Mouse (Mus musculus): ENCODE measurements around the gene Kif13a. TPM values are rescaled to one million over a fixed set of nuclear protein-coding genes. Genes with fewer than 3 reads are reported as not detected.

Kif13a gene
- polyA plus RNA-seq, 1 experiment from 2014 or later, result 22.0 TPM

DNA sequence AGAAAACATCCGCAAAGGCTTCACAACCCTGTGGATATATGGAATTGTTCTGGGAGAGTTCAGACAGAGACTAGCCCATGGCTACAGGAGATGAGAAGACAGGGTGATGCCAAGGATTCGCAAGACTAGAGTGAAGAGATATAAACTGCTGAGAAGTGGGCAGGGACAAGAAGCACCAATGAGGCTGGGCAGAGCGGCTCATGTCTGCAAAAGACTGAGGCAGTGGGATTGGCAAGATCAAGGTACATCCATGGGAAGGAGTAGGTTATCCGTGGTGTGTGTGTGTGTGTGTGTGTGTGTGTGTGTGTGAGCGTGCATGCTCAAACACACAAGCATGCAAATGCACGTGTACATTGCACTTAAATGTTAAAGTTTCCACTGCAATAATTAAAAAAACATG, 49.4 kb downstream of the Kif13a start:
- H3K4me2 ChIP-seq (replicated peaks), result no peak overlapping the region
- H3K27me3 ChIP-seq, result no peaks in the 10 kb centered on the region
- H3K9me3 ChIP-seq, result no peaks in the 10 kb centered on the region
- 94% methylated on average over 6 of the region's 6 CpGs for WGBS
- no peak overlapping the region for H3K4me3 ChIP-seq
- no peak for ATAC-seq (ENCODE audit: low FRiP score, low read depth)
- H3K9ac ChIP-seq (replicated peaks), result no peak overlapping the region
- H3K36me3 ChIP-seq, result no peaks in the 10 kb centered on the region
- H3K27ac ChIP-seq (replicated peaks), result no peak overlapping the region
- no peaks in the 10 kb centered on the region for H3K4me1 ChIP-seq

DNA sequence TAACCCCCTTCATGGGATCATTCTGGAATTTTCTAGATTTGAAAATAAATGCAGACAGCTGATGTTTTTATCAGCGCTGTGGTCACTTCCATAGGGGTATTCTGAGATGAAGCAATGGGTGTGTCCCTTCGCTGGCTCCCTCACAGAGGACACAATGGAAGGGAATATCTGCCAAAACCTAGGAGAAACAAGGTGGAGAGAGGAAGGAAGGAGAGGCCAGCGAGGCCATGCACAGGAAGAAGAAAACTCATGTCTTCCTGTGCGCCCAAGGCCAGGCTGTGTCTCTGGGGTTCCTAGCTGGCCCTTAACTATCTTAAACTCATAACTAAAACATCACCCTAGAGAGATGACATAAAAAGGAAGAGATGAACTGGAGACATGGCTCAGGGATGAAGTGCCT, 52.6 kb downstream of the Kif13a start:
- WGBS, result 91% methylated on average over 4 of the region's 4 CpGs
- no peaks in the 10 kb centered on the region for H3K36me3 ChIP-seq
- H3K9ac ChIP-seq (replicated peaks), result no peak overlapping the region
- H3K27ac ChIP-seq (replicated peaks), result no peak overlapping the region
- ATAC-seq (ENCODE audit: low FRiP score, low read depth), result no peak
- peaks cover 14% of the 10 kb centered on the region for H3K4me1 ChIP-seq
- H3K27me3 ChIP-seq, result no peaks in the 10 kb centered on the region
- H3K4me3 ChIP-seq, result no peak overlapping the region
- H3K9me3 ChIP-seq, result no peaks in the 10 kb centered on the region
- H3K4me2 ChIP-seq (replicated peaks), result no peak overlapping the region

DNA sequence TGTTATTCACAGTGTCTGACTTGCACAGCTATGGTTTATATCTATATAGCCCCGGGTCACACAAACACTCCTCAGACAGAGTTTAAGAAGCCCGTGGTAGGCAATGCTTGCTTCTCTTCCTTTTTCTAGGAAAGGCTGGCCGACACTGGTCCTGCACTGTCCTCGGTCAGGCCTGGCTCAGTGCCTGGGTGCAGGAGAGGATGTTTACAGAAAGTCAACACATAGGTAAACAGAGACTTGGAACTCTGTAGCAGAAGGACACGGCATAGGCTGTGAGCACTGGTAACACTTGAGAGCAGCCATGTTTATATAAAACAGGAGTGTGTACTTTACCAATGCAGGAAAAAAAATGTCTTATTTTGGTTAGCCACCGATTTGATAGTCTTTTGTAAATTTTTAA, 54.3 kb downstream of the Kif13a start:
- no peak for ATAC-seq (ENCODE audit: low FRiP score, low read depth)
- H3K4me2 ChIP-seq (replicated peaks), result no peak overlapping the region
- WGBS, result 80% methylated on average over 6 of the region's 6 CpGs

DNA sequence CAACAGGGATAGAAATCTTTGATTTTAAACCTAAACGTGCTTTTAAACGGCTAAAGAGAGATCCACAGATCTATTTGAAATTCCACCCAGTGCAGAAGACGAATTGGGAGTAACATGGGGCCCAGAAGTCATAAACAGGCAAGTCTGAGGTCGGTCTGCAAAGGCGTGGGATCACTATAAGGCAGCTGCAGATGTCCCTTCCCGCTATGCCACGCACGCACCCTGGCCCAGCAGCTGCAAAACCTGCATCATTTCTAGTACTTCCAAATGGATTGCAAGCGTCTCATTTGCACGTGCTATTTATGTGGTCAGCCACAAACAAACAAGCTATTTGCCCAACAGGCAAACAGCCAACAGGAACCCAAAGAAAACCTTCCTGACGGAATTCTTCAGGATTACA, 56.9 kb downstream of the Kif13a start:
- 93% methylated on average over 11 of the region's 11 CpGs for WGBS
- Histone ChIP-seq H3K9me3 (no peaks in the 10 kb centered on the region), H3K27me3 (no peaks in the 10 kb centered on the region), H3K27ac (replicated peaks) (no peak overlapping the region), H3K9ac (replicated peaks) (no peak overlapping the region), H3K4me2 (replicated peaks) (no peak overlapping the region), H3K4me1 (peaks cover 25% of the 10 kb centered on the region), H3K4me3 (no peak overlapping the region), H3K36me3 (no peaks in the 10 kb centered on the region)
- ATAC-seq (ENCODE audit: low FRiP score, low read depth), result no peak

More for the DNA sequence above, 54.3 kb downstream of the Kif13a start:
- Histone ChIP-seq H3K27me3 (no peaks in the 10 kb centered on the region), H3K36me3 (no peaks in the 10 kb centered on the region), H3K4me1 (peaks cover 25% of the 10 kb centered on the region), H3K27ac (replicated peaks) (no peak overlapping the region), H3K9ac (replicated peaks) (no peak overlapping the region), H3K9me3 (no peaks in the 10 kb centered on the region), H3K4me3 (no peak overlapping the region)

DNA sequence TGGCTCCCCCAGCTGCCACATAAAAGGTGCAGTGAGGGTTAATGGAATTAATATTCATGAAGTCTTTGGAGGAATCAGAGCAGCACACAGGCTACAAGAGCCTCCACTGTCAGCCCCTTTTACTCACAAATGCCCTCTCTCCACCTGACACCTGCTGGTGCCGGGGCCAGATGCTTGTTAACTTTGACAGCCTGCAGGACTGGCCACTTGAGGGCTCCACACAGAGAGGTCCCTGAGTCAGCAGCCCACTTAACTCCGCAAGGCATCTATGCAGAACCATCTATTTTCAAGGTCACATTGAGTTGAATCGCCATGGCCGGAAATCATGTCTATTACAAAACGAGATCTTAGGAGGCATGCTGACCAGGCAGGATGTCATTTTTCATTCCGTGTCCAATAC, 57.5 kb downstream of the Kif13a start:
- peak; percentile 68 for ATAC-seq (ENCODE audit: low FRiP score, low read depth)

DNA sequence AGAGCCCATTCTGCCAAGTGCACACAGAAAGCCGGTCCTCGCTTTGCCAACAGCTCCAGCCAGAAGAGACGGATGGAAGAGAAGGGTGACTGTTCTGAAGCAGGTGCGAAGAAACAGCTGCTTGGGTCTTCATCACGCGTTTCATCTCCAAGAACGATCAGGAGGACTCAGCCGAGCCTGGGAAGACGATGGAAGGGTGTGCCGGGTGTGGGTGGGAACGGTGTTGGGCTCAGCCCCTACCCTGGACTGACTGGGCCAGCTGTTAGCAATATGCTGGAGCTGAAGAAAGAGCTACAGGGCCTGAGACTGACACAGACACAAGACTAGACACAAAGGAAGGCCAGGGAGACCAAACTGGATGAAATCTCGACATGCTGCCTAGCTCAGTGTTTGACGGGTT, 60.2 kb downstream of the Kif13a start:
- 94% methylated on average over 13 of the region's 13 CpGs for WGBS
- no peak for ATAC-seq (ENCODE audit: low FRiP score, low read depth)

More for the DNA sequence above, 57.5 kb downstream of the Kif13a start:
- H3K4me2 ChIP-seq (replicated peaks), result no peak overlapping the region
- peak overlapping the region; percentile 58 for H3K27ac ChIP-seq (replicated peaks)
- no peaks in the 10 kb centered on the region for H3K27me3 ChIP-seq
- no peaks in the 10 kb centered on the region for H3K36me3 ChIP-seq
- peaks cover 25% of the 10 kb centered on the region for H3K4me1 ChIP-seq
- no peaks in the 10 kb centered on the region for H3K9me3 ChIP-seq
- WGBS, result 51% methylated on average over 6 of the region's 6 CpGs
- H3K9ac ChIP-seq (replicated peaks), result no peak overlapping the region
- H3K4me3 ChIP-seq, result no peak overlapping the region

DNA sequence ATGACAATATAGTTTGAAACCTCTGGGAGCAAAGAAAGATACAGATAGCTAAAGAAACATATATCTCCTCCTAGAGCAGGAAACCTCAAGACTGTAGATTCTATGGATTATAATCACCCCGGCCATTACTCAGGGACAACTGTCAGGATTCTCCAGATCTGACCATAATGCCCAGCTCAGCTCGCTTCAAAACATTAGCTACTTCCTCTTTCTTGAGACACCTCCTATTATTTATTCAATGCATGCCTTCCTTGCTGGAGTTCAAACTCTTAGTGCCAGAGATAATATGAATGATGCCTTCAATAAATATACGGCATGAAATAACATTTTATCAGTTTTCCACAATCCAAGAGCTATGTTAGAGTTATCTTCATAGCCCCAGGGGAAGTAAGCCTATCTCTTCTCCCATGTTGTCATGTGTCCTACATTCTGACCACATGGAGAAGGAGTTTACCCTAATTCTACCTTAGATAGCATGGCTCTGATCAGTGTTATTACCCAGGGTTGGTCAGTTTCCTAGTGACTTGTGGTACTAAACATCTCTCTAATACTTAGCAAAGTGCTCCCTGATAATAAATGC, 66.4 kb downstream of the Kif13a start:
- no peaks in the 10 kb centered on the region for H3K27me3 ChIP-seq
- H3K4me1 ChIP-seq, result no peaks in the 10 kb centered on the region
- WGBS, result 90% methylated on average over 3 of the region's 3 CpGs
- no peak for ATAC-seq (ENCODE audit: low FRiP score, low read depth)
- H3K9ac ChIP-seq (replicated peaks), result no peak overlapping the region
- no peak overlapping the region for H3K4me2 ChIP-seq (replicated peaks)
- H3K4me3 ChIP-seq, result no peak overlapping the region
- no peaks in the 10 kb centered on the region for H3K9me3 ChIP-seq
- no peak overlapping the region for H3K27ac ChIP-seq (replicated peaks)
- no peaks in the 10 kb centered on the region for H3K36me3 ChIP-seq

More for the DNA sequence above, 60.2 kb downstream of the Kif13a start:
- Histone ChIP-seq H3K27me3 (no peaks in the 10 kb centered on the region), H3K9me3 (no peaks in the 10 kb centered on the region), H3K4me2 (replicated peaks) (no peak overlapping the region), H3K27ac (replicated peaks) (no peak overlapping the region), H3K36me3 (no peaks in the 10 kb centered on the region), H3K9ac (replicated peaks) (no peak overlapping the region), H3K4me3 (no peak overlapping the region), H3K4me1 (peaks cover 25% of the 10 kb centered on the region)

DNA sequence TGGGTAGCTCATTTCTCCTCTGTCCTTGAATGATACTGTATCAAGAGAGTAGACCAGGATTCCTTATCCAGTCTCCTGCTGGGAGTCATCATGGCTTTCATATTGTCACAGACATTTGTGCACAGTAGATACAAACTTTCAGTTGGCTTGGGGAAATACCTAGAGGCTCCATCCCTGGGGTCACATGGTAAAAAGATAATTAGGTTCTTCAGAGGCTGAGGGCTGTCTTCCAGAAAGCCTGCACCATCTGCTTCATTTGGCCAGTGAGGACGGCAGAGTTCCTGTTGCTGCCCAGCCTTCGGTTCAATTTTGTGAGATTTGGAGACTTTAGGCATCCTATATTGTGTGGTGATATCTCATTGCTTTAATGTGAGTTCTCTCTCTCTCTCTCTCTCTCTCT, 69.8 kb downstream of the Kif13a start:
- ATAC-seq (ENCODE audit: low FRiP score, low read depth), result no peak
- H3K36me3 ChIP-seq, result no peaks in the 10 kb centered on the region

DNA sequence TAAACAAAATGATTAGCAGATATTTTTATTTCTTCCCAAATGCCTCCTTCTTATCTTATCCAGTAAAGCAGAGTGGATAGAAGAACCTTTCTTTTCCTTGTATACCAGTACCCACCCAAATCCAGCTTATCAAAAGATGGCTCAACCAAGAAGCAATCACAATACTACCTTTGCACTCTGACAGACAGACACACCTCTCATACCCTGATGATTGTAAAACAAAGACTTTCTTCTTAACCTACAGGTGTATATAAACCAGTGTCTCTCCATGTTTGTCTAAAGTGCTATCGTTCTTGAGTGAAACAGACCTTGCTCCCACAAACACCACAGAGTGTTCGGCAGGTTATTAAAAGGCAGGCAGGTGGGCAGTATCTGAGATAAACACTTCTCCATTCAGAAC, 70.5 kb downstream of the Kif13a start:
- 89% methylated on average over 2 of the region's 2 CpGs for WGBS
- no peak overlapping the region for H3K4me3 ChIP-seq
- ATAC-seq (ENCODE audit: low FRiP score, low read depth), result no peak

More for the DNA sequence above, 69.8 kb downstream of the Kif13a start:
- Histone ChIP-seq H3K27me3 (no peaks in the 10 kb centered on the region), H3K4me2 (replicated peaks) (no peak overlapping the region), H3K9ac (replicated peaks) (no peak overlapping the region), H3K4me3 (no peak overlapping the region), H3K4me1 (no peaks in the 10 kb centered on the region), H3K9me3 (no peaks in the 10 kb centered on the region), H3K27ac (replicated peaks) (no peak overlapping the region)
- 83% methylated on average over 2 of the region's 2 CpGs for WGBS

DNA sequence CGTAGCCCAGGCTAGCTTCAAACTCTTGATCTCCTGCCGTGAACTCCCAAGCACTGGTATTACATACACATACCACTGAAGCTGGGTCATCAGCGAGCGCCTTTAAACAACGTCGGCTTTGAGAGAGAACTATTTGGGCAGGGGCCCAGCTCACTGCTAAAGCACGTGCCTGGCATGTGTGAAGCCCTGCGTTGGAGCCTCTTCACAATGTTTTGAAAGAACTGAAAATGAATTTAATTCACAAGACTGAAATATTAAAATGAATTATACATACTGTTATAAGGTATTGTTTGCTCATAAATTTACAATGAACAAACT, 70.9 kb downstream of the Kif13a start:
- Histone ChIP-seq H3K36me3 (no peaks in the 10 kb centered on the region), H3K9ac (replicated peaks) (no peak overlapping the region), H3K27ac (replicated peaks) (no peak overlapping the region), H3K27me3 (no peaks in the 10 kb centered on the region), H3K4me1 (no peaks in the 10 kb centered on the region), H3K9me3 (no peaks in the 10 kb centered on the region), H3K4me3 (no peak overlapping the region), H3K4me2 (replicated peaks) (no peak overlapping the region)
- no peak for ATAC-seq (ENCODE audit: low FRiP score, low read depth)
- WGBS, result 84% methylated on average over 8 of the region's 8 CpGs

More for the DNA sequence above, 70.5 kb downstream of the Kif13a start:
- no peaks in the 10 kb centered on the region for H3K36me3 ChIP-seq
- H3K4me2 ChIP-seq (replicated peaks), result no peak overlapping the region
- H3K4me1 ChIP-seq, result no peaks in the 10 kb centered on the region
- H3K27ac ChIP-seq (replicated peaks), result no peak overlapping the region
- no peaks in the 10 kb centered on the region for H3K9me3 ChIP-seq
- H3K27me3 ChIP-seq, result no peaks in the 10 kb centered on the region
- H3K9ac ChIP-seq (replicated peaks), result no peak overlapping the region

DNA sequence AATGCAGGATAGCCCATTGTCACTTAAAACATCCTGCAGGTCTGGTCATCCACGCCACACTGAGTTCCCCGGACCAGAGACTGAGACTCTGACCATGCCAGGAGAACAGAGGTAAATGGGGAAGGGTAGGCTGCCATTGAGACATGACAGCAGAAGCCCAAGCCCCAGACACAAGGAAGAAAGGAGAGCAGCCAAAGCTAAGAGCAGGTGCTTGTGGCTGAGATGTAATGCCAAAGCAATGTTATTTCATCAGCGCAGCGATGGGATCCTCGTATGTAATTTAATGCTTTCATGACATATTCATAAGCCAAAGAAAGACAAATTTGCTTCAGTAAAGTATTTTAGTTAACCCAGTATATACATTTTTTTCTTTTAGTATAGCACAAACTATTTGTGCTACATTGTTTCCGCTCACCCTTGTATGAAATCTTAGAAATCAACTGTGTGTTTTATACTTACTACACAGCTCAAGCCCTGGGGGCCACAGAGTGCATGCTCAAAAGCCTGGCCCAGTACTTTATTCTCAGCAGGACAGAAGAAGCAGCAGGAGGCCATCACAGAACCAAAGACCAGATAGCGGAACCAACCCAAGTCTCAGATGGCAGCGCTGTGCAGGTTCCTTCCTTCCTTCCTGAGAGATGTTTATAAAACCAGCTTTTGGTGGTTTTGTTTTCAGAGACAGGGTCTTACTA, 71.4 kb downstream of the Kif13a start:
- no peak for ATAC-seq (ENCODE audit: low FRiP score, low read depth)
- H3K4me2 ChIP-seq (replicated peaks), result no peak overlapping the region
- H3K4me1 ChIP-seq, result no peaks in the 10 kb centered on the region
- H3K9ac ChIP-seq (replicated peaks), result no peak overlapping the region
- 87% methylated on average over 8 of the region's 8 CpGs for WGBS
- H3K27ac ChIP-seq (replicated peaks), result no peak overlapping the region
- no peaks in the 10 kb centered on the region for H3K9me3 ChIP-seq
- no peaks in the 10 kb centered on the region for H3K36me3 ChIP-seq
- H3K4me3 ChIP-seq, result no peak overlapping the region
- no peaks in the 10 kb centered on the region for H3K27me3 ChIP-seq

DNA sequence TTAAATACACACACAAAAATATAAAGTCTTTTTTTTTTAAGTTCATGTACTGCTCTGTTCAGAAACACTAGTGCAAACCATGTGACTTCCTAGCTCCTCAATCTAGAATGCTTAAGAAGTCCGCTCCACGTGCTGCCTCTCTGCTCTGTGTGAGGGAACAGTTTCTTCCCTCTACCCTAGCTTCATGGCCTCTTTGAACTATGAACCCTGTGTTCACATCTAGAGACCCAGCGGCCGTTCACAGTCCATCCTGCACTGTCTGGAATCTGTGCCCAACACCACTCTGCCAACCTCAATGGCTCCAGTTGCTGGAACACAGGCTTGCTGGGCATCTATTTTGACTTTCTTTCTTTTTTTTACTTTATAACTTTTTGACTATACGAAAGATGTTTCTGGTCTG, 75.2 kb downstream of the Kif13a start:
- Histone ChIP-seq H3K4me1 (no peaks in the 10 kb centered on the region), H3K27me3 (no peaks in the 10 kb centered on the region), H3K4me2 (replicated peaks) (no peak overlapping the region), H3K9me3 (no peaks in the 10 kb centered on the region), H3K4me3 (no peak overlapping the region), H3K9ac (replicated peaks) (no peak overlapping the region), H3K27ac (replicated peaks) (no peak overlapping the region), H3K36me3 (no peaks in the 10 kb centered on the region)
- no peak for ATAC-seq (ENCODE audit: low FRiP score, low read depth)
- 94% methylated on average over 5 of the region's 5 CpGs for WGBS

DNA sequence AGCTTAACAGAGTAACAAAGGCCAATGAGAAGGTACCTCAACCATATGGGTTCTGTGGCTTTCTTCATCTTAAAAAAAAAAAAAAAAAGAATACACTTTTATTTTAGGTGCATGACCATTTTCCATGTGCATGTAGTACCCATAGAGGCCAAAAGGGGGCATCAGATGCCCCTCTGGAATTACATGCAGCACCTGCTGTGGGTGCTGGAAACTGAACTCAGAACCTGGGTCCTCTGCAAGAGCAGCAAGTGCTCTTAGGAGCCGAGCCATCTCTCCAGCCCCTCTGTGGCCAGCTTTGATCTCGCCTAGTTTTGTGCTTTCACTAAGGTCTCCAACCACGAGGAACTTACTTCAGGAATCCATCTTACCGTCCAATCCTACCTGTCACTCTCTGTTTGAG, 77.2 kb downstream of the Kif13a start:
- Histone ChIP-seq H3K4me1 (no peaks in the 10 kb centered on the region), H3K27me3 (no peaks in the 10 kb centered on the region), H3K4me2 (replicated peaks) (no peak overlapping the region), H3K9me3 (no peaks in the 10 kb centered on the region), H3K4me3 (no peak overlapping the region), H3K27ac (replicated peaks) (no peak overlapping the region), H3K9ac (replicated peaks) (no peak overlapping the region), H3K36me3 (no peaks in the 10 kb centered on the region)
- ATAC-seq (ENCODE audit: low FRiP score, low read depth), result no peak
- 92% methylated on average over 4 of the region's 4 CpGs for WGBS

Data from midbrain, embryonic 12.5 days (tissue).